Mouse (Mus musculus): Measurements from ENCODE around the gene Sorbs1.

DNA sequence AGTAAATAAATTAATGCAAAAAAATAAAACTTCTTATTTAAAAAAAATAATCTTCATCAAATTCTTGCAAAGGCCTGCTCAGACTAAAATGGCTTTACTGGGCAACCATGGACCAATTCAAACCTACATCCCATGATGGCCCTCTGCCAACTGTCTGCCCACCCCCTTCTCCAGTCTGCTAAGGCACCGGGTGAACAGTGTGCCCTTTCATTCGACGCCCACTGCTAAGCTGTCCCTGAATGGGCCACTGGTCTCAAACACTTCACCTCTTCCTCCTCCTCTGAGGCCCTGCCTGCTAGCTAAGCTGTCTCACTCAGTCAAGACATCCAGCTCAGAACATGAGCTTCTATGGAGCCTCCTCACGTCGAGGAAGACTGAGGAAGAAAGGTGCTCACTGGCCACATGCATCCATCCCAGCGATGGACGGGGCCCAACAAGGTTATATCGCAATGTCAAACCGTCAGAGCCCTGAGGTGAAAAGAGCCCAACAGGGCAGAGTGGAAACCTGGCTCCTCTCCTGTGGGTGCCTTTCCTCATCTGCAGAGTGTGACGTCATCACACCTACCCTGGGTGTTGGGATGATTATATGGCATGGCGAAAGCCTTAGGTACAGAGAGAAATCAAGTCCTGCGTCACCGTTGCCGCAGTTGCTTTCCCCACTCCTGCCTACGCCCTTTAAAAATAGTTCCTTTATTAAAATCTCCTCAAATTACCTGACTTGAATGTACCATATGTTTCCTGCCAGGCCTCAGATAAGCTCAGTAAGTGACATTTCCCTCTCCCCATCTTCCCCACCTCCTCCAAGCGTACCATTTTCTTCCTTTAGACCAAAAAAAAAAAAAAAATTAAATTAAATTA, 87.2 kb downstream of the Sorbs1 start:
- no peak for TF ChIP-seq POLR2AphosphoS2 (IDR thresholded peaks at IDR 0.05; ENCODE audit: insufficient read length, low read depth)
- no peak for TF ChIP-seq POLR2A (IDR thresholded peaks at IDR 0.05; ENCODE audit: insufficient read length, low read depth)
- TF ChIP-seq MAX (IDR thresholded peaks at IDR 0.05; ENCODE audit: low read depth) = no peak
- no peak for TF ChIP-seq E2F4 (IDR thresholded peaks at IDR 0.05; ENCODE audit: insufficient read depth)
- no peak for TF ChIP-seq TCF12 (IDR thresholded peaks at IDR 0.05; ENCODE audit: insufficient read depth, poor library complexity, severe bottlenecking)
- no peak for TF ChIP-seq MYOD1 (IDR thresholded peaks at IDR 0.05; ENCODE audit: control insufficient read depth in 1 of 3, insufficient read length in 2 of 3, low read depth in 2 of 3)
- no peak for TF ChIP-seq REST (IDR thresholded peaks at IDR 0.05; ENCODE audit: insufficient read depth, insufficient read length)
- TF ChIP-seq MYOG (IDR thresholded peaks at IDR 0.05; ENCODE audit: control insufficient read depth in 1 of 3, insufficient read depth in 1 of 3, insufficient read length in 2 of 3, low read depth in 2 of 3) = no peak

Data from myocyte (in vitro differentiated cells).